Mouse (Mus musculus) gastrocnemius, adult 18-20 months (tissue): ENCODE data around the gene Kmt2a. TPM values are rescaled to one million over a fixed set of nuclear protein-coding genes. Genes with fewer than 3 reads are reported as not detected.

Experiments
- DNase-seq: peaks from one replicate; pipeline ENCODE4 v3.0.0; 2021; ENCODE audit warnings: low spot score
- long read RNA-seq, 2 experiments: library from polyadenylated mRNA; stranded (forward); transcript quantifications; one replicate each; pipeline ENCODE4 v2.0.0; 2021
- total RNA-seq, 2 experiments: library from RNA; stranded (reverse); gene quantifications; 2 replicates each; pipeline ENCODE4 v1.2.3; 2021

Kmt2a gene
- total RNA-seq = 10 to 100 TPM; 16.4 to 19.5 TPM
- long read RNA-seq, experiment 1, partial matches to known transcripts = 0 of 10 reads
- long read RNA-seq, experiment 1, other reads (novel, unspliced or antisense) = 10 of 10 reads
- long read RNA-seq, experiment 2, partial matches to known transcripts = 0 of 7 reads
- long read RNA-seq, experiment 2, other reads (novel, unspliced or antisense) = 7 of 7 reads

GRCm38 (mm10) chr9:44881221-44881871 is at the start of gene Kmt2a:
TSS of gene Kmt2a (minus strand) at chr9:44881296.
- peak; percentile 99 for DNase-seq

- no peak for DNase-seq
Measured at GRCm38 (mm10) chr9:44921543-44921942, 40.4 kb upstream of the Kmt2a start.

GRCm38 (mm10) chr9:44921123-44921468 is 40.0 kb upstream of the Kmt2a start:
- DNase-seq = no peak

- DNase-seq = peak; percentile 91
Measured at GRCm38 (mm10) chr9:44920374-44921122, 39.5 kb upstream of the Kmt2a start, which contains the start of gene Atp5l. TSS of gene Atp5l (minus strand) at chr9:44920742.

GRCm38 (mm10) chr9:44919606-44920005 is 38.5 kb upstream of the Kmt2a start:
- DNase-seq = no peak

- peak; percentile 49 for DNase-seq
Measured at GRCm38 (mm10) chr9:44916196-44916595, 35.1 kb upstream of the Kmt2a start.

GRCm38 (mm10) chr9:44914706-44915105 is 33.6 kb upstream of the Kmt2a start:
- DNase-seq = no peak

GRCm38 (mm10) chr9:44911365-44911764 is 30.3 kb upstream of the Kmt2a start:
- no peak for DNase-seq

GRCm38 (mm10) chr9:44905620-44906019 is 24.5 kb upstream of the Kmt2a start:
- peak; percentile 65 for DNase-seq

- DNase-seq = peak; percentile 57
Measured at GRCm38 (mm10) chr9:44904964-44905363, 23.9 kb upstream of the Kmt2a start.

GRCm38 (mm10) chr9:44903856-44904255 is 22.8 kb upstream of the Kmt2a start:
- no peak for DNase-seq

GRCm38 (mm10) chr9:44900402-44900801 is 19.3 kb upstream of the Kmt2a start:
- DNase-seq = no peak

- no peak for DNase-seq
Measured at GRCm38 (mm10) chr9:44899716-44900115, 18.6 kb upstream of the Kmt2a start.

- DNase-seq = no peak
Measured at GRCm38 (mm10) chr9:44897024-44897423, 15.9 kb upstream of the Kmt2a start.

- no peak for DNase-seq
Measured at GRCm38 (mm10) chr9:44892664-44893063, 11.6 kb upstream of the Kmt2a start.

- DNase-seq = no peak
Measured at GRCm38 (mm10) chr9:44891210-44891609, 10.1 kb upstream of the Kmt2a start.

- no peak for DNase-seq
Measured at GRCm38 (mm10) chr9:44890122-44890521, 9.0 kb upstream of the Kmt2a start.

- no peak for DNase-seq
Measured at GRCm38 (mm10) chr9:44888114-44888624, 7.1 kb upstream of the Kmt2a start.

- no peak for DNase-seq
Measured at GRCm38 (mm10) chr9:44882981-44883569, 2.0 kb upstream of the Kmt2a start.

- DNase-seq = peak; percentile 31
Measured at GRCm38 (mm10) chr9:44882436-44882980, 1.4 kb upstream of the Kmt2a start.

GRCm38 (mm10) chr9:44881941-44882435 is 892 bp upstream of the Kmt2a start:
- DNase-seq = peak; percentile 58
